Mouse (Mus musculus) limb, embryonic 14.5 days (tissue): Measurements from ENCODE around the gene Uba3. TPM values are rescaled to one million over a fixed set of nuclear protein-coding genes. Genes with fewer than 3 reads are reported as not detected.

Source experiments
- ATAC-seq: fragments of 200-750 bp; cut with Nextera tagmentation; 2 replicates; pipeline ENCODE4 v1.8.0; 2017; ENCODE audit warnings: low read depth, moderate number of reproducible peaks, moderate TSS enrichment; ENCODE audit not compliant: low FRiP score
- DNase-seq: peaks from one replicate; pipeline ENCODE4 v3.0.0-alpha.2; 2015; ENCODE audit warnings: low spot score
- H3K27ac ChIP-seq: fragments of 300-500 bp; sonication (generic); replicated peaks from 2 replicates; pipeline ENCODE4 v1.5.1; 2014; ENCODE audit warnings: low read depth, mild to moderate bottlenecking, low read length, moderate library complexity, mixed read lengths
- H3K27me3 ChIP-seq: fragments of 300-500 bp; sonication (generic); 2 replicates; pipeline ENCODE4 v1.6.1; 2014; ENCODE audit warnings: low read length, mixed read lengths; ENCODE audit not compliant: control insufficient read depth, insufficient read depth
- H3K36me3 ChIP-seq: fragments of 300-500 bp; sonication (generic); 2 replicates; pipeline ENCODE4 v1.6.1; 2014; ENCODE audit warnings: mild to moderate bottlenecking, low read length, moderate library complexity, mixed read lengths; ENCODE audit not compliant: control insufficient read depth, insufficient read depth
- H3K4me1 ChIP-seq: fragments of 300-500 bp; sonication (generic); 2 replicates; pipeline ENCODE4 v1.6.1; 2014; ENCODE audit warnings: antibody characterized with exemption, low read length, mixed read lengths; ENCODE audit not compliant: control insufficient read depth, insufficient read depth
- H3K4me2 ChIP-seq: fragments of 300-500 bp; sonication (generic); replicated peaks from 2 replicates; pipeline ENCODE4 v1.6.1; 2014; ENCODE audit warnings: low read depth, mild to moderate bottlenecking, low read length, moderate library complexity; ENCODE audit not compliant: severe bottlenecking
- H3K4me3 ChIP-seq: fragments of 300-500 bp; sonication (generic); replicated peaks from 2 replicates; pipeline ENCODE4 v1.5.1; 2014; ENCODE audit warnings: low read length
- H3K9ac ChIP-seq: fragments of 300-500 bp; sonication (generic); 2 replicates; pipeline ENCODE4 v1.6.1; 2014; ENCODE audit warnings: mild to moderate bottlenecking, low read depth, low read length, moderate library complexity; ENCODE audit not compliant: severe bottlenecking
- H3K9me3 ChIP-seq: fragments of 300-500 bp; sonication (generic); 2 replicates; pipeline ENCODE4 v1.6.1; 2016; ENCODE audit warnings: low read length; ENCODE audit not compliant: control insufficient read depth
- POLR2A ChIP-seq: fragments of 200-500 bp; IDR thresholded peaks from 2 replicates; pipeline ENCODE4 v1.8.0; 2012; ENCODE audit warnings: inconsistent platforms, mild to moderate bottlenecking, moderate library complexity, borderline replicate concordance; ENCODE audit not compliant: insufficient read depth, insufficient read length; ENCODE audit errors: extremely low read depth
- WGBS: fragments of 180-500 bp; shearing (Covaris S2); extraction: QIAGEN DNeasy Blood & Tissue Kit; methylation state at CpG from one replicate; pipeline ENCODE4 v1.1.7; 2014; 5-methylcytosine and 5-hydroxymethylcytosine counted together
- polyA plus RNA-seq, 2 experiments: library from polyadenylated mRNA; depleted of rRNA in 1 of 2; stranded (reverse) in 1 of 2; unstranded in 1 of 2; fragments of >200 nt; fragmentation: Nextera tagmentation in 1 of 2; extraction: Ambion mirVana in 1 of 2; gene quantifications; 2 replicates each; pipeline versions ENCODE4 v1.2.1 to v1.2.3; 2012 to 2014

The Uba3 gene
- polyA plus RNA-seq, 2 experiments: 76.2 to 81.1 TPM

DNA sequence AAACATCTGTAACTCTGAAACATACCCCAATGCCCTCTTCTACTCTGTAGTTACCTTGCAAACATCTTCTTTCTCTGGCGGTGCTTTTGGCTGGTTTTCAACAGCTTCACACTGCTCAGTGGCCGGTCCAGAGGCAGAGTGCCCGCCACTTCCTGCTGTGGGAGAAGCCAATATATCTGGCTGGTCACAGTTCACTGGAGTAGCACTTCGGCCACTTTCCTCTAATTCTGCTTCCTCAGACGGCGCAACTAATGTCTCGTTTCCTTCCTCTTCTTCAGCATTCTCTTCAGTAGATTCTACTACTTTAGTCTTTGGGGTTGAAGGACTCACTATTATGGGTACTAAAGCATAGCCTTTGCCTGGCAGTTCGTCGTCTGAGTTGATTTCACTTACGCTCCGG lies 29.7 kb downstream of the Uba3 start:
- no peak overlapping the region for H3K4me2 ChIP-seq
- H3K27ac ChIP-seq: no peak overlapping the region
- no peaks in the 10 kb centered on the region for H3K9me3 ChIP-seq
- peaks cover 18% of the 10 kb centered on the region for H3K4me1 ChIP-seq
- peaks cover 38% of the 10 kb centered on the region for H3K36me3 ChIP-seq
- WGBS: 80% methylated on average over 11 of the region's 11 CpGs
- ATAC-seq: no peak
- TF ChIP-seq POLR2A: no peak
- no peak overlapping the region for H3K9ac ChIP-seq
- no peak overlapping the region for H3K4me3 ChIP-seq
- H3K27me3 ChIP-seq: no peaks in the 10 kb centered on the region
- DNase-seq: no peak

DNA sequence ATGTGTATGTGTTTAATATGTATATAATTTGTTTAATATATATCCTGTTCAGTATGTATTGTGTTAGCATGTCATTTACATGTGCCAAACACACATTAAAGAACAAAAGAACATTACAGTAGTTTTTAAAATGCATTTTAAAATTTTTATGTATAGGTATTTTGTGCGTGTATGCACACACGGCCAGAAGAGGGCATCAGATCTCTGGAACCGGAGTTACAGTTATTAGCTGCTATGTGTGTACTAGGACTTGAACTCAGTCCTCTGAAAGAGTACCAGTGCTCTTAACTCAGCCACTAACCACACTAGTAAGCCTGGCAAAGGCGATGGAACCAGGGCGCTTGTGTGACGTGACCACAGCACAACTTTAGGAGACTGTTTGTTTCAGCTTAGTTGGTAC lies 55.3 kb downstream of the Uba3 start:
- H3K9me3 ChIP-seq: no peaks in the 10 kb centered on the region
- 79% methylated on average over 6 of the region's 6 CpGs for WGBS
- no peak overlapping the region for H3K9ac ChIP-seq
- peaks cover 4% of the 10 kb centered on the region for H3K36me3 ChIP-seq
- no peak overlapping the region for H3K4me2 ChIP-seq
- DNase-seq (no peak), ATAC-seq (no peak)
- no peak for TF ChIP-seq POLR2A
- no peak overlapping the region for H3K27ac ChIP-seq
- no peaks in the 10 kb centered on the region for H3K27me3 ChIP-seq
- H3K4me3 ChIP-seq: no peak overlapping the region
- peaks cover 17% of the 10 kb centered on the region for H3K4me1 ChIP-seq

DNA sequence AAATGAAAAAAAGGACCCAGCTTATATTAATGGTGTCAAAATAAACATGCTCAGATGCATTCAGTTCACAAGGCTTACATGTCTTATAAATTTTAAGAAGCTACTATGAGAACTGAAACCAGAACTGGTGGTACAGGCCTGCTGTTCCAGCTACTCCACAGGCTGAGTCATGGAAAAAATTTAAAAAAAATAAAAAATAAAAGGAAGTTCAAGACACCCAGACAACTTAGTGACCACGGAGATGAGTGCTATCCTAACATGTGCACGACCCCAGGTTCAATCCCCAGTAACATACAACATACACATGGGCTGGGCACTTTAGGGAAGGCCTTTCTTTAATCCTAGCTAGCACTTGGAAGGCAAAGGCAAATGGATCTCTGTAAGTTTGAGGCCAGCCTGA lies 55.7 kb downstream of the Uba3 start:
- DNase-seq: no peak
- Histone ChIP-seq H3K4me2 (no peak overlapping the region), H3K36me3 (peaks cover 4% of the 10 kb centered on the region), H3K9me3 (no peaks in the 10 kb centered on the region), H3K4me3 (no peak overlapping the region), H3K4me1 (peaks cover 17% of the 10 kb centered on the region), H3K9ac (no peak overlapping the region), H3K27ac (no peak overlapping the region), H3K27me3 (no peaks in the 10 kb centered on the region)
- no peak for TF ChIP-seq POLR2A
- no peak for ATAC-seq
- 83% methylated on average over 2 of the region's 2 CpGs for WGBS

DNA sequence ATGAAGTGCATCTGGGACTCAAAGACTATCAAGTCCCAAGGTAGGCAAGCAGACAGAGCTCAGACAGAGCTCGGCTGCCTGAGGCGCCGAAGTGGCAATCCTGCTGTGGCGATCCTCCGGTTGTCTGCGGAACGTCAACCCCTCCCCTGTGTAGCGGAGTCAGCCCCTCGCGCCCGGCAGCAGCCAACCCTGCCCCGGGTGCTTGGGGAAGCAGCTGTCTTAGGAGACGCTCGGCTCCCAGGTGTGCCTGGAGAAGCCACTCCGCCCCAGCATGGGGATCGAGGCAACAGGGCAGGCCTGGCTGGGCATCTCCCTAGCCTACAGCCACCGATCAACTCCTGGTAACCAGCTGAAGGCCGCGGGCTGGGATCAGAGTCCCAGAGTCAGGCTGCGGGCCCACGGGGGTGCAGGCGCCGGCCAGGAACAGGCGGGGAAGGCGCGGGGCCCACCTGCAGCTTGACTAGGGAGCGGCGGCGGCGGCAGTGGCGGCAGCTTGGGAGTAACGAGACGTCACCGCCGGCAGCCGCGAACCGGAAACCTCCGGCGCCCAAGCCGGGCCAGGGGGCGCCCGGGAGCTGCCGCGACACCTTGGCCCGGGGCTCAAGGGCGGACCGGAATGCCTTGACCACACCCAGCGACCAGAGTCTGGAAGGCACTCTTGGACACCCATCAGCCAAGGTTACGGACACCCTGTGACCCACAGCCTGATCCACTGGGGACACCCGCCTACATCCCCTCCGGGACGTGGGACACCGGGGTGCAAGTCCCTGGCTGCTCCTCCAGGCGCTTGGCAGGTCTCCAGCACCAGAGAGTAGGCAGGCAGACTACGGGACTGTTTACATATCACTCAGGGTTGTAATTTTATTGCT lies 56.8 kb downstream of the Uba3 start, which contains the start of gene Eogt:
Gene Eogt, minus strand, starts transcription at position 800 of the 869 bp plus-strand sequence.
- Histone ChIP-seq H3K36me3 (peaks cover 1% of the 10 kb centered on the region), H3K4me1 (peaks cover 21% of the 10 kb centered on the region), H3K9ac (peak within 1 kb of the TSS; percentile 73), H3K27me3 (no peaks in the 10 kb centered on the region), H3K27ac (peak within 1 kb of the TSS; percentile 65), H3K9me3 (no peaks in the 10 kb centered on the region), H3K4me3 (peak within 1 kb of the TSS; percentile 57), H3K4me2 (peak within 1 kb of the TSS; percentile 85)
- TF ChIP-seq POLR2A: no peak
- peak; percentile 44 for DNase-seq
- peak; percentile 51 for ATAC-seq
- WGBS: 2% methylated on average over 56 of the region's 56 CpGs

DNA sequence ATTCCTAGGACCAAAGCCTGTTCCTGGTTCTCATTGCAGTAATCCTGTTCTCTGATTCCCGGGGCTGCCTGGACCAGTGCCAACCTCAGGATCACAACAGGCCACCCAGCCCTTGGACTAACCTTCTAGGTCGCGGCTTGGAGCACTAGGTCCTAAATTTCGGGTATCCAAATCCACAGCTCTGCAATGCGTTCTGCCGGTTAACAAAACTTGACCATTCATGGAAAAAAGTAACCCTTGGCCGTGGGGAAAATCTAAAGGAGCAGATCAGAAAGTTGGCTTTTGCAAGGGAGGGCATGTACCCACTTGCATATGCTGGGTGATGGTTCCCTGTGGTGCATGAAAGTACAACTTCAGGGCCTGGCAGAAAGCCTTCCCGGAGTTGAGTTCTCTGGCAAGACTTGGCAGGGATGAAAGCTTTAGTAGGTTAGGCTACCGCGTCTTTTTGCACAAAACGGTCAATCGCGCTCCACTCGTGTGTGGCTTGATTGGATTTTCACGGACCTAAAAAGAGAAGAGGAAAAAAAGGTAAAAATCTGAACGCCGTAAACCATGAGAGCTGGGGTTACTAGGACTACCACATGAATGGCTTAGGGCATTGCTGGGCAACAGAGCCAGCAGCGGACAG lies 57.6 kb downstream of the Uba3 start:
- H3K4me1 ChIP-seq: peaks cover 21% of the 10 kb centered on the region
- H3K4me2 ChIP-seq: peak overlapping the region; percentile 85
- 5% methylated on average over 18 of the region's 18 CpGs for WGBS
- H3K4me3 ChIP-seq: peak overlapping the region; percentile 57
- H3K9me3 ChIP-seq: no peaks in the 10 kb centered on the region
- no peaks in the 10 kb centered on the region; the same call in 1 of the 2 replicates for H3K36me3 ChIP-seq
- no peaks in the 10 kb centered on the region for H3K27me3 ChIP-seq
- peak overlapping the region; percentile 73 for H3K9ac ChIP-seq
- H3K27ac ChIP-seq: peak overlapping the region; percentile 65; the same call in 1 of the 2 replicates
- TF ChIP-seq POLR2A: no peak
- peak; percentile 41 for DNase-seq
- no peak for ATAC-seq
